Mouse (Mus musculus): ENCODE data around the gene A330070K13Rik. TPM values are rescaled to one million over a fixed set of nuclear protein-coding genes. Genes with fewer than 3 reads are reported as not detected.

Gene A330070K13Rik
- polyA plus RNA-seq, 1 experiment from 2014 or later: not detected

- Histone ChIP-seq H3K4me1 (replicated peaks; ENCODE audit: control insufficient read depth, insufficient read depth, low read length) (no peaks in the 10 kb centered on the region), H3K27ac (ENCODE audit: low read depth, low read length) (no peak overlapping the region), H3K4me2 (no peak overlapping the region), H3K27me3 (replicated peaks; ENCODE audit: control insufficient read depth, insufficient read depth, low read length) (no peaks in the 10 kb centered on the region), H3K36me3 (ENCODE audit: control insufficient read depth, insufficient read depth, low read length) (no peaks in the 10 kb centered on the region), H3K9me3 (ENCODE audit: control insufficient read depth, low read length) (no peaks in the 10 kb centered on the region), H3K9ac (ENCODE audit: low read depth, low read length) (no peak overlapping the region), H3K4me3 (ENCODE audit: low read depth, low read length) (no peak overlapping the region)
- ATAC-seq (replicated peaks; ENCODE audit: low FRiP score) (no peak), DNase-seq (ENCODE audit: low spot score) (no peak)
- 81% methylated on average over 7 of the region's 7 CpGs for WGBS
Measured at GRCm38 (mm10) chr5:130386418-130386817, 2.0 kb upstream of the A330070K13Rik start.

- H3K27ac ChIP-seq (ENCODE audit: low read depth, low read length): no peak overlapping the region
- H3K9ac ChIP-seq (ENCODE audit: low read depth, low read length): no peak overlapping the region
- no peaks in the 10 kb centered on the region for H3K4me1 ChIP-seq (replicated peaks; ENCODE audit: control insufficient read depth, insufficient read depth, low read length)
- WGBS: 90% methylated on average over 3 of the region's 3 CpGs
- no peaks in the 10 kb centered on the region for H3K27me3 ChIP-seq (replicated peaks; ENCODE audit: control insufficient read depth, insufficient read depth, low read length)
- no peak overlapping the region for H3K4me3 ChIP-seq (ENCODE audit: low read depth, low read length)
- no peak for ATAC-seq (replicated peaks; ENCODE audit: low FRiP score)
- no peak overlapping the region for H3K4me2 ChIP-seq
- no peak for DNase-seq (ENCODE audit: low spot score)
- peaks cover 2% of the 10 kb centered on the region; the same call in 1 of the 2 replicates for H3K9me3 ChIP-seq (ENCODE audit: control insufficient read depth, low read length)
- no peaks in the 10 kb centered on the region for H3K36me3 ChIP-seq (ENCODE audit: control insufficient read depth, insufficient read depth, low read length)
Measured at GRCm38 (mm10) chr5:130375411-130375810, 9.0 kb downstream of the A330070K13Rik start.

- ATAC-seq (replicated peaks; ENCODE audit: low FRiP score) (no peak), DNase-seq (ENCODE audit: low spot score) (no peak)
- no peak within 1 kb of the TSS for H3K9ac ChIP-seq (ENCODE audit: low read depth, low read length)
- H3K4me2 ChIP-seq: no peak within 1 kb of the TSS
- no peaks in the 10 kb centered on the region for H3K36me3 ChIP-seq (ENCODE audit: control insufficient read depth, insufficient read depth, low read length)
- H3K27ac ChIP-seq (ENCODE audit: low read depth, low read length): no peak within 1 kb of the TSS
- WGBS: 77% methylated on average over 11 of the region's 11 CpGs
- no peak within 1 kb of the TSS for H3K4me3 ChIP-seq (ENCODE audit: low read depth, low read length)
- H3K27me3 ChIP-seq (replicated peaks; ENCODE audit: control insufficient read depth, insufficient read depth, low read length): no peaks in the 10 kb centered on the region
- no peaks in the 10 kb centered on the region for H3K9me3 ChIP-seq (ENCODE audit: control insufficient read depth, low read length)
- H3K4me1 ChIP-seq (replicated peaks; ENCODE audit: control insufficient read depth, insufficient read depth, low read length): no peaks in the 10 kb centered on the region
Measured at GRCm38 (mm10) chr5:130369237-130369636, 15.2 kb downstream of the A330070K13Rik start, which contains the start of gene Caln1. Caln1 (plus strand) TSS chr5:130369455.

GRCm38 (mm10) chr5:130368236-130368635, 16.2 kb downstream of the A330070K13Rik start:
- H3K27ac ChIP-seq (ENCODE audit: low read depth, low read length): no peak overlapping the region
- H3K4me2 ChIP-seq: no peak overlapping the region
- no peaks in the 10 kb centered on the region for H3K4me1 ChIP-seq (replicated peaks; ENCODE audit: control insufficient read depth, insufficient read depth, low read length)
- H3K27me3 ChIP-seq (replicated peaks; ENCODE audit: control insufficient read depth, insufficient read depth, low read length): no peaks in the 10 kb centered on the region
- no peak overlapping the region for H3K9ac ChIP-seq (ENCODE audit: low read depth, low read length)
- H3K4me3 ChIP-seq (ENCODE audit: low read depth, low read length): no peak overlapping the region
- WGBS: 73% methylated on average over 6 of the region's 6 CpGs
- H3K9me3 ChIP-seq (ENCODE audit: control insufficient read depth, low read length): no peaks in the 10 kb centered on the region
- ATAC-seq (replicated peaks; ENCODE audit: low FRiP score) (no peak), DNase-seq (ENCODE audit: low spot score) (no peak)
- H3K36me3 ChIP-seq (ENCODE audit: control insufficient read depth, insufficient read depth, low read length): no peaks in the 10 kb centered on the region

GRCm38 (mm10) chr5:130363773-130364172, 20.7 kb downstream of the A330070K13Rik start:
- Histone ChIP-seq H3K36me3 (ENCODE audit: control insufficient read depth, insufficient read depth, low read length) (no peaks in the 10 kb centered on the region), H3K27ac (ENCODE audit: low read depth, low read length) (no peak overlapping the region), H3K4me2 (no peak overlapping the region), H3K9me3 (ENCODE audit: control insufficient read depth, low read length) (no peaks in the 10 kb centered on the region), H3K9ac (ENCODE audit: low read depth, low read length) (no peak overlapping the region), H3K4me3 (ENCODE audit: low read depth, low read length) (no peak overlapping the region), H3K4me1 (replicated peaks; ENCODE audit: control insufficient read depth, insufficient read depth, low read length) (no peaks in the 10 kb centered on the region), H3K27me3 (replicated peaks; ENCODE audit: control insufficient read depth, insufficient read depth, low read length) (no peaks in the 10 kb centered on the region)
- ATAC-seq (replicated peaks; ENCODE audit: low FRiP score) (no peak), DNase-seq (ENCODE audit: low spot score) (no peak)
- 36% methylated on average over 3 of the region's 3 CpGs for WGBS

GRCm38 (mm10) chr5:130363111-130363510, 21.3 kb downstream of the A330070K13Rik start:
- Histone ChIP-seq H3K36me3 (ENCODE audit: control insufficient read depth, insufficient read depth, low read length) (no peaks in the 10 kb centered on the region), H3K9me3 (ENCODE audit: control insufficient read depth, low read length) (no peaks in the 10 kb centered on the region), H3K27me3 (replicated peaks; ENCODE audit: control insufficient read depth, insufficient read depth, low read length) (no peaks in the 10 kb centered on the region), H3K27ac (ENCODE audit: low read depth, low read length) (no peak overlapping the region), H3K4me2 (no peak overlapping the region), H3K4me1 (replicated peaks; ENCODE audit: control insufficient read depth, insufficient read depth, low read length) (no peaks in the 10 kb centered on the region), H3K4me3 (ENCODE audit: low read depth, low read length) (no peak overlapping the region), H3K9ac (ENCODE audit: low read depth, low read length) (no peak overlapping the region)
- WGBS: 63% methylated on average over 4 of the region's 4 CpGs
- no peak for ATAC-seq (replicated peaks; ENCODE audit: low FRiP score)
- no peak for DNase-seq (ENCODE audit: low spot score)

- H3K4me3 ChIP-seq (ENCODE audit: low read depth, low read length): no peak overlapping the region
- WGBS: 52% methylated on average over 7 of the region's 7 CpGs
- H3K9ac ChIP-seq (ENCODE audit: low read depth, low read length): no peak overlapping the region
- no peaks in the 10 kb centered on the region for H3K4me1 ChIP-seq (replicated peaks; ENCODE audit: control insufficient read depth, insufficient read depth, low read length)
- no peaks in the 10 kb centered on the region for H3K9me3 ChIP-seq (ENCODE audit: control insufficient read depth, low read length)
- DNase-seq (ENCODE audit: low spot score) (no peak), ATAC-seq (replicated peaks; ENCODE audit: low FRiP score) (no peak)
- H3K4me2 ChIP-seq: no peak overlapping the region
- H3K36me3 ChIP-seq (ENCODE audit: control insufficient read depth, insufficient read depth, low read length): no peaks in the 10 kb centered on the region
- no peak overlapping the region for H3K27ac ChIP-seq (ENCODE audit: low read depth, low read length)
- H3K27me3 ChIP-seq (replicated peaks; ENCODE audit: control insufficient read depth, insufficient read depth, low read length): no peaks in the 10 kb centered on the region
Measured at GRCm38 (mm10) chr5:130355223-130355622, 29.2 kb downstream of the A330070K13Rik start.

- ATAC-seq (replicated peaks; ENCODE audit: low FRiP score): no peak
- Histone ChIP-seq H3K36me3 (ENCODE audit: control insufficient read depth, insufficient read depth, low read length) (peaks cover 7% of the 10 kb centered on the region; the same call in 1 of the 2 replicates), H3K4me2 (no peak overlapping the region), H3K27ac (ENCODE audit: low read depth, low read length) (no peak overlapping the region), H3K9ac (ENCODE audit: low read depth, low read length) (no peak overlapping the region), H3K4me3 (ENCODE audit: low read depth, low read length) (no peak overlapping the region), H3K27me3 (replicated peaks; ENCODE audit: control insufficient read depth, insufficient read depth, low read length) (no peaks in the 10 kb centered on the region), H3K9me3 (ENCODE audit: control insufficient read depth, low read length) (no peaks in the 10 kb centered on the region), H3K4me1 (replicated peaks; ENCODE audit: control insufficient read depth, insufficient read depth, low read length) (no peaks in the 10 kb centered on the region)
- WGBS: 84% methylated on average over 2 of the region's 2 CpGs
- no peak for DNase-seq (ENCODE audit: low spot score)
Measured at GRCm38 (mm10) chr5:130345871-130346270, 38.6 kb downstream of the A330070K13Rik start.

GRCm38 (mm10) chr5:130344999-130345398, 39.4 kb downstream of the A330070K13Rik start:
- Histone ChIP-seq H3K4me1 (replicated peaks; ENCODE audit: control insufficient read depth, insufficient read depth, low read length) (no peaks in the 10 kb centered on the region), H3K9ac (ENCODE audit: low read depth, low read length) (no peak overlapping the region), H3K4me2 (no peak overlapping the region), H3K9me3 (ENCODE audit: control insufficient read depth, low read length) (no peaks in the 10 kb centered on the region), H3K27ac (ENCODE audit: low read depth, low read length) (no peak overlapping the region), H3K27me3 (replicated peaks; ENCODE audit: control insufficient read depth, insufficient read depth, low read length) (no peaks in the 10 kb centered on the region), H3K4me3 (ENCODE audit: low read depth, low read length) (no peak overlapping the region), H3K36me3 (ENCODE audit: control insufficient read depth, insufficient read depth, low read length) (peaks cover 11% of the 10 kb centered on the region; the same call in 1 of the 2 replicates)
- 64% methylated on average over 7 of the region's 7 CpGs for WGBS
- ATAC-seq (replicated peaks; ENCODE audit: low FRiP score): no peak; the same call in 1 of the 2 replicates
- DNase-seq (ENCODE audit: low spot score): no peak
